Mouse (Mus musculus) G1E (cell line): ENCODE measurements at regions not wholly inside any gene's neighbourhood (a gene's known extent, or its start where the extent isn't known, plus 50 kb on each side); places are given as distances from the start of the nearest gene placed in this dataset.

Experiments used
- CTCF ChIP-seq: IDR thresholded peaks from 2 replicates; pipeline ENCODE4 v1.5.1; 2012; ENCODE audit warnings: low read depth, low read length, inconsistent platforms, mixed read lengths
- GATA1 ChIP-seq: IDR thresholded peaks from 2 replicates; pipeline ENCODE4 v1.6.1; 2012; ENCODE audit warnings: borderline replicate concordance, low read length, inconsistent platforms, mixed read lengths
- TAL1 ChIP-seq: conservative IDR thresholded peaks from 2 replicates; pipeline ENCODE4 v1.6.1; 2012; ENCODE audit warnings: low read depth, low read length, inconsistent platforms, mixed read lengths

DNA sequence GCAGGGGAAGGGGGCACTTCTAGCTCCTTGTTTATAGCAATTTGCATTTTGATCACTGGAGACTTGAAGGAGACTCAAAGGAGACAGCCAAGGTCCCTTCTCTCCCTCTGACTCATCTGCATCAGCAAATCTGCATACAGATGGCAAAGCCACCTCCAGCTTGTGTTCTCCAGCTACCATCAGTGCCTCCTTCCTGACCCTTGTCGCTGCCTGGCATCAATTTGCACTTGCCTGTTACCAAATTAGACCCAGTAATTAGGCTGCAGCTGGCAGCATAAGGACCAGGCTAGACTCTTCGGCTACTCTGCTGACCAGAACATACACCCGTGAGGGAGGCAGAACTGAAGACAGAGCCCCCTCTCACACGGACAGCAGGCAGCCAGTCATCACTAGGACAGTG, 177.5 kb upstream of the Ppp2r2d start:
- TF ChIP-seq TAL1 (no peak), CTCF (no peak), GATA1 (no peak)
